Mouse (Mus musculus): Measurements from ENCODE around the gene Slbp. TPM values are rescaled to one million over a fixed set of nuclear protein-coding genes. Genes with fewer than 3 reads are reported as not detected.

Gene Slbp
- polyA plus RNA-seq, 1 experiment from 2014 or later: 255 TPM

- Histone ChIP-seq H3K36me3 (peaks cover 46% of the 10 kb centered on the region), H3K4me1 (replicated peaks) (peaks cover 7% of the 10 kb centered on the region), H3K27me3 (ENCODE audit: insufficient read depth, poor library complexity, severe bottlenecking) (no peaks in the 10 kb centered on the region), H3K27ac (peak overlapping the region; percentile 65), H3K9me3 (no peaks in the 10 kb centered on the region), H3K4me3 (no peak overlapping the region)
- WGBS: 62% methylated on average over 3 of the region's 3 CpGs
- no peak for DNase-seq (ENCODE audit: low spot score)
These were observed 22.1 kb upstream of the Slbp start for GRCm38 (mm10) chr5:33674439-33674838.

- Histone ChIP-seq H3K4me1 (replicated peaks) (peaks cover 7% of the 10 kb centered on the region), H3K27me3 (ENCODE audit: insufficient read depth, poor library complexity, severe bottlenecking) (no peaks in the 10 kb centered on the region), H3K36me3 (peaks cover 74% of the 10 kb centered on the region), H3K9me3 (no peaks in the 10 kb centered on the region), H3K4me3 (no peak overlapping the region), H3K27ac (no peak overlapping the region)
- 79% methylated on average over 5 of the region's 5 CpGs for WGBS
- DNase-seq (ENCODE audit: low spot score): no peak
These were observed 19.3 kb upstream of the Slbp start for GRCm38 (mm10) chr5:33671659-33672058.

- no peak for DNase-seq (ENCODE audit: low spot score)
- Histone ChIP-seq H3K4me3 (no peak overlapping the region), H3K27ac (no peak overlapping the region), H3K36me3 (peaks cover 97% of the 10 kb centered on the region), H3K27me3 (ENCODE audit: insufficient read depth, poor library complexity, severe bottlenecking) (no peaks in the 10 kb centered on the region), H3K9me3 (no peaks in the 10 kb centered on the region), H3K4me1 (replicated peaks) (no peaks in the 10 kb centered on the region)
These were observed 15.8 kb upstream of the Slbp start for GRCm38 (mm10) chr5:33668223-33668622.

- WGBS: under 1% methylated on average over 26 of the region's 26 CpGs
- DNase-seq (ENCODE audit: low spot score): no peak
- Histone ChIP-seq H3K36me3 (peaks cover 57% of the 10 kb centered on the region), H3K9me3 (no peaks in the 10 kb centered on the region), H3K4me1 (replicated peaks) (peaks cover 51% of the 10 kb centered on the region), H3K4me3 (peak overlapping the region; percentile 86), H3K27me3 (ENCODE audit: insufficient read depth, poor library complexity, severe bottlenecking) (no peaks in the 10 kb centered on the region), H3K27ac (peak overlapping the region; percentile 96)
These were observed 6.3 kb upstream of the Slbp start for GRCm38 (mm10) chr5:33658664-33659050.

GRCm38 (mm10) chr5:33657787-33658663 is 5.7 kb upstream of the Slbp start, which contains the start of the genes Tacc3 and Tmem129:
Gene Tacc3 (plus strand): TSS chr5:33658128.
Gene Tmem129 (minus strand): TSS chr5:33658416.
- H3K9me3 ChIP-seq: no peaks in the 10 kb centered on the region
- no peaks in the 10 kb centered on the region for H3K27me3 ChIP-seq (ENCODE audit: insufficient read depth, poor library complexity, severe bottlenecking)
- peaks cover 58% of the 10 kb centered on the region for H3K4me1 ChIP-seq (replicated peaks)
- peak within 1 kb of the TSS; percentile 96 for H3K27ac ChIP-seq
- peaks cover 59% of the 10 kb centered on the region for H3K36me3 ChIP-seq
- peak within 1 kb of the TSS; percentile 86 for H3K4me3 ChIP-seq
- DNase-seq (ENCODE audit: low spot score): peak; percentile 98
- WGBS: under 1% methylated on average over 60 of the region's 60 CpGs

- peak overlapping the region; percentile 86 for H3K4me3 ChIP-seq
- no peaks in the 10 kb centered on the region for H3K27me3 ChIP-seq (ENCODE audit: insufficient read depth, poor library complexity, severe bottlenecking)
- H3K27ac ChIP-seq: peak overlapping the region; percentile 96
- H3K36me3 ChIP-seq: peaks cover 52% of the 10 kb centered on the region
- H3K4me1 ChIP-seq (replicated peaks): peaks cover 63% of the 10 kb centered on the region
- H3K9me3 ChIP-seq: no peaks in the 10 kb centered on the region
- WGBS: under 1% methylated on average over 32 of the region's 32 CpGs
- DNase-seq (ENCODE audit: low spot score): no peak
These were observed 4.9 kb upstream of the Slbp start for GRCm38 (mm10) chr5:33657251-33657786.

GRCm38 (mm10) chr5:33656739-33657138 is 4.4 kb upstream of the Slbp start:
- H3K27me3 ChIP-seq (ENCODE audit: insufficient read depth, poor library complexity, severe bottlenecking): no peaks in the 10 kb centered on the region
- WGBS: 42% methylated on average over 1 of the region's 1 CpGs
- peak overlapping the region; percentile 86 for H3K4me3 ChIP-seq
- H3K27ac ChIP-seq: peak overlapping the region; percentile 96
- peaks cover 46% of the 10 kb centered on the region for H3K36me3 ChIP-seq
- H3K9me3 ChIP-seq: no peaks in the 10 kb centered on the region
- no peak for DNase-seq (ENCODE audit: low spot score)
- H3K4me1 ChIP-seq (replicated peaks): peaks cover 63% of the 10 kb centered on the region

GRCm38 (mm10) chr5:33655251-33655840 is 3.0 kb upstream of the Slbp start:
- H3K4me1 ChIP-seq (replicated peaks): peaks cover 70% of the 10 kb centered on the region
- no peak overlapping the region for H3K4me3 ChIP-seq
- no peak overlapping the region for H3K27ac ChIP-seq
- peaks cover 33% of the 10 kb centered on the region for H3K36me3 ChIP-seq
- DNase-seq (ENCODE audit: low spot score): no peak
- no peaks in the 10 kb centered on the region for H3K9me3 ChIP-seq
- H3K27me3 ChIP-seq (ENCODE audit: insufficient read depth, poor library complexity, severe bottlenecking): no peaks in the 10 kb centered on the region
- 94% methylated on average over 10 of the region's 10 CpGs for WGBS

GRCm38 (mm10) chr5:33654424-33654823 is 2.0 kb upstream of the Slbp start:
- Histone ChIP-seq H3K4me1 (replicated peaks) (peaks cover 66% of the 10 kb centered on the region), H3K9me3 (no peaks in the 10 kb centered on the region), H3K4me3 (no peak overlapping the region), H3K36me3 (peaks cover 38% of the 10 kb centered on the region), H3K27me3 (ENCODE audit: insufficient read depth, poor library complexity, severe bottlenecking) (no peaks in the 10 kb centered on the region), H3K27ac (no peak overlapping the region)
- DNase-seq (ENCODE audit: low spot score): no peak
- 94% methylated on average over 13 of the region's 13 CpGs for WGBS

- H3K36me3 ChIP-seq: peaks cover 54% of the 10 kb centered on the region
- peak overlapping the region; percentile 99 for H3K27ac ChIP-seq
- WGBS: 3% methylated on average over 9 of the region's 9 CpGs
- H3K9me3 ChIP-seq: no peaks in the 10 kb centered on the region
- H3K4me3 ChIP-seq: peak overlapping the region; percentile 74
- peaks cover 55% of the 10 kb centered on the region for H3K4me1 ChIP-seq (replicated peaks)
- DNase-seq (ENCODE audit: low spot score): no peak
- H3K27me3 ChIP-seq (ENCODE audit: insufficient read depth, poor library complexity, severe bottlenecking): no peaks in the 10 kb centered on the region
These were observed 404 bp upstream of the Slbp start for GRCm38 (mm10) chr5:33652783-33653173.

- peak overlapping the region; percentile 99 for H3K27ac ChIP-seq
- peaks cover 67% of the 10 kb centered on the region for H3K36me3 ChIP-seq
- H3K4me3 ChIP-seq: peak overlapping the region; percentile 74
- no peak for DNase-seq (ENCODE audit: low spot score)
- H3K4me1 ChIP-seq (replicated peaks): peaks cover 43% of the 10 kb centered on the region
- H3K9me3 ChIP-seq: no peaks in the 10 kb centered on the region
- H3K27me3 ChIP-seq (ENCODE audit: insufficient read depth, poor library complexity, severe bottlenecking): no peaks in the 10 kb centered on the region
- WGBS: under 1% methylated on average over 11 of the region's 11 CpGs
These were observed 843 bp downstream of the Slbp start for GRCm38 (mm10) chr5:33651541-33651920.

GRCm38 (mm10) chr5:33651017-33651416 is 1.4 kb downstream of the Slbp start:
- Histone ChIP-seq H3K4me3 (peak overlapping the region; percentile 74), H3K9me3 (no peaks in the 10 kb centered on the region), H3K27ac (peak overlapping the region; percentile 99), H3K4me1 (replicated peaks) (peaks cover 38% of the 10 kb centered on the region), H3K36me3 (peaks cover 72% of the 10 kb centered on the region), H3K27me3 (ENCODE audit: insufficient read depth, poor library complexity, severe bottlenecking) (no peaks in the 10 kb centered on the region)
- DNase-seq (ENCODE audit: low spot score): no peak
- WGBS: 12% methylated on average over 2 of the region's 2 CpGs

GRCm38 (mm10) chr5:33640652-33641051 is 11.7 kb downstream of the Slbp start:
- no peak overlapping the region for H3K27ac ChIP-seq
- H3K4me1 ChIP-seq (replicated peaks): no peaks in the 10 kb centered on the region
- H3K9me3 ChIP-seq: no peaks in the 10 kb centered on the region
- no peaks in the 10 kb centered on the region for H3K27me3 ChIP-seq (ENCODE audit: insufficient read depth, poor library complexity, severe bottlenecking)
- DNase-seq (ENCODE audit: low spot score): peak; percentile 34
- WGBS: 54% methylated on average over 3 of the region's 3 CpGs
- H3K4me3 ChIP-seq: no peak overlapping the region
- H3K36me3 ChIP-seq: peaks cover 94% of the 10 kb centered on the region
